Mouse (Mus musculus) MEL (cell line): ENCODE results near the gene Cntd1. TPM values are rescaled to one million over a fixed set of nuclear protein-coding genes. Genes with fewer than 3 reads are reported as not detected.
A peak's percentile ranks its signal among the peaks of the same experiment; 100 is the strongest.

Experiments
- DNase-seq: peaks from one replicate; pipeline ENCODE4 v3.0.0; 2011; ENCODE audit warnings: low read depth, low spot score
- H3K27ac ChIP-seq: 2 replicates; pipeline ENCODE4 v1.5.1; 2012; ENCODE audit warnings: low read depth, mild to moderate bottlenecking, control low read depth, low read length, moderate library complexity; ENCODE audit not compliant: control insufficient read depth
- H3K27me3 ChIP-seq, 2 experiments: fragments of 150-350 bp in 1 of 2; sonication (generic) in 1 of 2; 2 replicates each; pipeline ENCODE4 v1.6.1; 2012; ENCODE audit warnings: low read length in 2 of 2, mild to moderate bottlenecking in 2 of 2, improper control_type of control experiment in 1 of 2, moderate library complexity in 1 of 2; ENCODE audit not compliant: insufficient read depth in 2 of 2, control insufficient read depth in 1 of 2
- H3K36me3 ChIP-seq, 2 experiments: 2 replicates each; pipeline ENCODE4 v1.6.1; 2012 to 2014; ENCODE audit warnings: low read length in 2 of 2, improper control_type of control experiment in 1 of 2, inconsistent platforms in 1 of 2, mild to moderate bottlenecking in 1 of 2; ENCODE audit not compliant: insufficient read depth in 2 of 2, control insufficient read depth in 1 of 2
- H3K4me1 ChIP-seq, 2 experiments: fragments of 150-350 bp in 1 of 2; sonication (generic) in 1 of 2; 2 replicates each; pipeline ENCODE4 v1.6.1; 2012; ENCODE audit warnings: low read length in 2 of 2, improper control_type of control experiment in 1 of 2, mild to moderate bottlenecking in 1 of 2; ENCODE audit not compliant: insufficient read depth in 2 of 2, control insufficient read depth in 1 of 2
- H3K4me3 ChIP-seq, 2 experiments: fragments of 150-350 bp in 1 of 2; sonication (generic) in 1 of 2; 2 replicates each; pipeline ENCODE4 v1.5.1; 2012; ENCODE audit warnings: low read depth in 2 of 2, low read length in 2 of 2, mild to moderate bottlenecking in 2 of 2, moderate library complexity in 2 of 2, control low read depth in 1 of 2, improper control_type of control experiment in 1 of 2; ENCODE audit not compliant: control insufficient read depth in 1 of 2, insufficient read depth in 1 of 2
- H3K79me2 ChIP-seq: 2 replicates; pipeline ENCODE4 v1.6.1; 2012; ENCODE audit warnings: mild to moderate bottlenecking, low read length, moderate library complexity; ENCODE audit not compliant: control insufficient read depth, poor library complexity, insufficient read depth
- H3K9ac ChIP-seq: 2 replicates; pipeline ENCODE4 v1.6.1; 2012; ENCODE audit warnings: low read depth, mild to moderate bottlenecking, control low read depth, low read length, moderate library complexity; ENCODE audit not compliant: control insufficient read depth, poor library complexity, severe bottlenecking
- H3K9me3 ChIP-seq: fragments of 150-350 bp; sonication (generic); replicated peaks from 2 replicates; pipeline ENCODE4 v1.6.1; 2012; ENCODE audit warnings: mild to moderate bottlenecking, low read length, improper control_type of control experiment, moderate library complexity; ENCODE audit not compliant: insufficient read depth
- BHLHE40 ChIP-seq: IDR thresholded peaks from 2 replicates; pipeline ENCODE4 v1.6.1; 2012; ENCODE audit warnings: low read depth, mild to moderate bottlenecking, inconsistent platforms, low read length, improper control_type of control experiment, borderline replicate concordance
- E2F4 ChIP-seq: IDR thresholded peaks from 2 replicates; pipeline ENCODE4 v1.6.1; 2011; ENCODE audit warnings: low read depth, low read length, improper control_type of control experiment, borderline replicate concordance
- ELF1 ChIP-seq: IDR thresholded peaks from 2 replicates; pipeline ENCODE4 v1.6.1; 2014; ENCODE audit warnings: low read depth, mild to moderate bottlenecking, inconsistent platforms, low read length, improper control_type of control experiment, moderate library complexity
- EP300 ChIP-seq, 2 experiments: IDR thresholded peaks; 2 replicates each; pipeline ENCODE4 v1.6.1; 2011; ENCODE audit warnings: improper control_type of control experiment in 2 of 2, low read length in 2 of 2, low read depth in 1 of 2, mild to moderate bottlenecking in 1 of 2
- GATA1 ChIP-seq: IDR thresholded peaks from 2 replicates; pipeline ENCODE4 v1.6.1; 2011; ENCODE audit warnings: low read depth, low read length, improper control_type of control experiment
- MYC ChIP-seq: IDR thresholded peaks from 2 replicates; pipeline ENCODE4 v1.6.1; 2011; ENCODE audit warnings: low read depth, mild to moderate bottlenecking, low read length, improper control_type of control experiment, moderate library complexity
- NELFE ChIP-seq: IDR thresholded peaks from 2 replicates; pipeline ENCODE4 v1.6.1; 2011; ENCODE audit warnings: low read depth, low read length, improper control_type of control experiment
- POLR2AphosphoS2 ChIP-seq: IDR thresholded peaks from 2 replicates; pipeline ENCODE4 v1.6.1; 2011; ENCODE audit warnings: low read length, improper control_type of control experiment
- RCOR1 ChIP-seq: IDR thresholded peaks from 2 replicates; pipeline ENCODE4 v1.6.1; 2012; ENCODE audit warnings: low read depth, mild to moderate bottlenecking, inconsistent platforms, low read length, improper control_type of control experiment
- SIN3A ChIP-seq: IDR thresholded peaks from 2 replicates; pipeline ENCODE4 v1.6.1; 2012; ENCODE audit warnings: low read length, improper control_type of control experiment, inconsistent platforms
- TAL1 ChIP-seq: IDR thresholded peaks from 2 replicates; pipeline ENCODE4 v1.6.1; 2012; ENCODE audit warnings: mild to moderate bottlenecking, inconsistent platforms, low read length, moderate library complexity, mixed read lengths
- TBP ChIP-seq: IDR thresholded peaks from 2 replicates; pipeline ENCODE4 v1.8.0; 2011; ENCODE audit warnings: low read depth, low read length, improper control_type of control experiment
- USF1 ChIP-seq: IDR thresholded peaks from 2 replicates; pipeline ENCODE4 v1.6.1; 2014; ENCODE audit warnings: low read depth, mild to moderate bottlenecking, inconsistent platforms, low read length, improper control_type of control experiment, moderate library complexity
- polyA plus RNA-seq, 2 experiments: library from polyadenylated mRNA; stranded (reverse) in 1 of 2; unstranded in 1 of 2; fragments of >175 nt in 1 of 2; fragments of >200 nt in 1 of 2; gene quantifications; 2 replicates each; pipeline versions ENCODE4 v1.2.1 to v1.2.4; 2012; ENCODE audit warnings: low replicate concordance in 2 of 2, low read depth in 1 of 2; ENCODE audit not compliant: insufficient read length in 2 of 2, insufficient read depth in 1 of 2, missing spikeins in 1 of 2
- total RNA-seq: library from RNA; depleted of rRNA; stranded (reverse); fragments of 300-350 nt; gene quantifications from 2 replicates; pipeline ENCODE4 v1.2.3, GENCODE M21; 2012

Cntd1 gene
- total and polyA plus RNA-seq, 3 experiments: 0.84 to 2.4 TPM; not detected in 1

DNA sequence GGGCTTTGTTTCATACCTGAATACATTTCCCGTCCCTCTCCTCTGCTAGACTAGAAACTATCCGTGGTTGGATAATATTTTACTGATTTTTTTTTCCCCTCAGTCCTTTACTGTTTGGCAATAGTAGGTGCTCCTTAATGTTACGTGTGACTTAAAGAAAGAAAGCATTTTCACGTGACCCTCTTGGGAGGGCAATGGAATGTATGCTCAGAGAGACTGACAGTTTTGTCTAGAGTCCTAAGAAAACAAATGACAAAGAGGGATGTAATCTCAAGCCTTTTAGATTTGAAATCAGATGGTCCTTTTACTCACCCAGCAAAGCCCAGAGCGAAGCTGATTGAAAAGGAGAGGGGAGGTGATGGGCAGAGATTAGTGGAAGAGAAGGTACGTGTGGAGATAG, 12.9 kb upstream of the Cntd1 start:
- Histone ChIP-seq H3K27ac (no peak overlapping the region), H3K79me2 (no peaks in the 10 kb centered on the region), H3K27me3 (no peaks in the 10 kb centered on the region; a peak in 1 of 4 replicates), H3K9me3 (no peaks in the 10 kb centered on the region), H3K9ac (no peak overlapping the region), H3K36me3 (peaks cover 0 to 2% of the 10 kb centered on the region in 2 experiments; a peak in 1 of 4 replicates), H3K4me1 (peaks cover 0 to 13% of the 10 kb centered on the region in 2 experiments; a peak in 2 of 4 replicates), H3K4me3 (no peak overlapping the region)
- DNase-seq: no peak
- TF ChIP-seq TAL1: no peak
- TF ChIP-seq GATA1: no peak
- TF ChIP-seq E2F4: no peak
- no peak for TF ChIP-seq RCOR1

DNA sequence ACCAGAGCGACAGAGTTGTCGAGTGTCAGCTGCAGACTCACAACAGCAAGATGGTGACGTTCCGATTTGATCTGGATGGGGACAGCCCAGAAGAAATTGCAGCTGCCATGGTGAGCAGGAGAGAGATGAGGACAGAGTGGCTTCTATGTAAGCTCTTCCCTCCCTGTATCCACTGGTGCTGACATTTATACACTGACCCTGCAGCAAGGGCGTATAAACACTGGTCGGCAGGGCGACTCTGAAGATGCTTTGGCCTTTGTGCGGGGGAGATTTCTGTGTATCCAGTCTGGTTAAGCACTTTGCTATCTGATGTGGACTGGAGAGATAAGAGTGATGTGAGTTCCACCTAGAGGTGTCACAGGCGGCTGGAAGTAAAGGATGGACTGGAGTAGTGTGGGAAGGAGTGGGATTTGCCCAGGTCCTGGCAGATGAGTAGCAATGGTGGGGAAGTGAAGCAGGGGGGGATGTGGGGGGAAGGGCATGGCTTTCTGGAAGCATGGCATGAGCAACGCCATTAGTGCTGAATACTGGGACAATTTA, 9.2 kb upstream of the Cntd1 start:
- Histone ChIP-seq H3K4me1 (peaks cover 0 to 9% of the 10 kb centered on the region in 2 experiments; a peak in 1 of 4 replicates), H3K9ac (no peak overlapping the region), H3K79me2 (no peaks in the 10 kb centered on the region), H3K27ac (no peak overlapping the region), H3K36me3 (no peaks in the 10 kb centered on the region; a peak in 1 of 4 replicates), H3K9me3 (no peaks in the 10 kb centered on the region), H3K4me3 (no peak overlapping the region), H3K27me3 (no peaks in the 10 kb centered on the region)
- DNase-seq: peak; percentile 47
- TF ChIP-seq MYC: no peak
- TF ChIP-seq EP300 (IDR thresholded peaks at IDR 0.05; ENCODE audit: low read depth in 1 of 2, low read length in 2 of 2): peak; percentile 4 to 10; a peak in 1 of 4 replicates
- 0 out of 2 replicates have a peak, but pooled peaks have one; percentile 8 for TF ChIP-seq RCOR1
- TF ChIP-seq GATA1: peak; percentile 88
- TF ChIP-seq BHLHE40: no peak
- TF ChIP-seq SIN3A: peak; percentile 42

DNA sequence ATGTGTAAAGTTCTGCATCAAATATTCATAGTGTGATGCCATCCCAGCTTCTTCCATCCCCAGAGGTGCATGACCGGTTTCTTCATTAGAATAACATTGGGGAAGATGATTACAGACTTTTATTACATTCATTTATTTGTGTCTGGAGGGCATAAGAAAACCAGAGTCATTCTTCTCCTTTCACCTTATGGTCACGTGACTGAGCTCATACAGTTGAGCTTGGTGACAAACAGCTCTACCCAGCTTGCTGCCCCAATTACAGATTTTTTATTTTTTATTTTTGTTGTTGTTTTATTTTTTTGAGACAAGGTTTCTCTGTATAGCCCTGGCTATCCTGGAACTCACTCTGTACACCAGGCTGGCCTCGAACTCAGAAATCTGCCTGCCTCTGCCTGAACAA, 6.4 kb upstream of the Cntd1 start:
- Histone ChIP-seq H3K27me3 (no peaks in the 10 kb centered on the region), H3K79me2 (peaks cover 4% of the 10 kb centered on the region; the same call in 1 of the 2 replicates), H3K4me1 (peaks cover 0 to 18% of the 10 kb centered on the region in 2 experiments; a peak in 3 of 4 replicates), H3K36me3 (peaks cover 0 to 6% of the 10 kb centered on the region in 2 experiments; a peak in 2 of 4 replicates), H3K4me3 (no peak overlapping the region), H3K9ac (no peak overlapping the region), H3K9me3 (no peaks in the 10 kb centered on the region), H3K27ac (no peak overlapping the region)
- no peak for DNase-seq
- TF ChIP-seq POLR2AphosphoS2 (no peak), NELFE (no peak), TBP (no peak), ELF1 (no peak), USF1 (peak; percentile 70)
- TF ChIP-seq, all 39 proteins: peak for 1
